7 mouse cellular contexts compared by ENCODE assay signal in the genomic region with DNA sequence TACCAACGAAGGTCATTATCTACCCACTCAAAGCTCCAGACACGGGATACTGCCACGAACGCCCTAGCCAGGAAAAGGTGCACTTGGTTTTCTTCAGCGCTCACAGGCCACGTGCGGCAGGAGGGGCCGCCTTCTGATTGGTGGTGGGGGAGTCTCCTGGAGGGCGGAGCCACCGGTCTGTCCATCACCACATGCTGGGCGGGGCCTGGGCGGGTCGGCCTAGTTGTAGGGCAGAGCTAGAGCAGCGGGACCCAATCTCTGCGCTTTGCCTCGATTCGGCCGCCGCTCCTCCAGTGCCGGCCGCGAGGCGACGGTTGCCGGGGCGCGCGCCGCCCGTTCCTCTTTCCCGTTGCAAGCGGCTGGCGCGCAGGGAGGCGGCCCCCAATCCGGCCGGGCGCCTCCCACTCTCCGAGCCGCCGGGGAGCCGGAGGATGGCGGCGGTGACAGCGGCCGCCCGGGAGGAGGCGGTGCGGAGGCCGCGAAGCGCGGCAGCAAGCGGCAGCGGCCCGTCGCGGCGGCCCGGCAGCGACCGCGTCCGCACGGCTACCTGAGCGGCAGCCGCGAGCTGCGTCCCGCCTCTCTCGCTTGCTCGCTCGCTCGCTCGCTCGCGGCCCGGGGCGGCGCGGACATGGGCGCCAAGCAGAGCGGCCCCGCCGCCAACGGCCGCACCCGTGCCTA. TPM values are rescaled to one million over a fixed set of nuclear protein-coding genes. Genes with fewer than 3 reads are reported as not detected.
DNase-seq lines count a peak whose midpoint lies in the region; ATAC-seq and TF ChIP-seq lines count a peak whose summit lies in the region.

A gene (plus strand): TSS at position 529 of the 678 bp plus-strand sequence.

- WGBS in embryonic facial prominence, embryonic 10.5 days, result under 1% methylated on average over 88 of the region's 88 CpGs
- WGBS in intestine, postnatal 0 days, result under 1% methylated on average over 61 of the region's 88 CpGs
- WGBS in midbrain, embryonic 12.5 days, result under 1% methylated on average over 36 of the region's 88 CpGs
- WGBS in small intestine, adult 2 months, result 1% methylated on average over 87 of the region's 88 CpGs

- peak within 1 kb of the TSS; percentile 92 for H3K27ac ChIP-seq in embryonic facial prominence, embryonic 10.5 days (replicated peaks)
- H3K27ac ChIP-seq in intestine, postnatal 0 days (ENCODE audit: low read depth, low read length), result peak within 1 kb of the TSS; percentile 99
- peak within 1 kb of the TSS; percentile 98 for H3K27ac ChIP-seq in midbrain, embryonic 12.5 days (replicated peaks)
- H3K27ac ChIP-seq in small intestine, adult 2 months (ENCODE audit: insufficient read depth, low read depth, low read length), result peak within 1 kb of the TSS; percentile 90

- no peaks in the 10 kb centered on the region for H3K36me3 ChIP-seq in embryonic facial prominence, embryonic 10.5 days (replicated peaks)
- H3K36me3 ChIP-seq in intestine, postnatal 0 days (ENCODE audit: control insufficient read depth, insufficient read depth), result no peaks in the 10 kb centered on the region
- no peaks in the 10 kb centered on the region for H3K36me3 ChIP-seq in midbrain, embryonic 12.5 days
- no peaks in the 10 kb centered on the region for H3K36me3 ChIP-seq in small intestine, adult 2 months (ENCODE audit: control insufficient read depth, insufficient read depth, low read length)

- no peaks in the 10 kb centered on the region; the same call in 1 of the 2 replicates for H3K27me3 ChIP-seq in embryonic facial prominence, embryonic 10.5 days (replicated peaks; ENCODE audit: low read depth, poor library complexity, severe bottlenecking)
- no peaks in the 10 kb centered on the region for H3K27me3 ChIP-seq in intestine, postnatal 0 days (replicated peaks; ENCODE audit: control insufficient read depth, insufficient read depth, low read length)
- H3K27me3 ChIP-seq in midbrain, embryonic 12.5 days, result peaks cover 6% of the 10 kb centered on the region; the same call in 1 of the 2 replicates
- no peaks in the 10 kb centered on the region for H3K27me3 ChIP-seq in small intestine, adult 2 months (ENCODE audit: control insufficient read depth, insufficient read depth, low read length)

- peak within 1 kb of the TSS; percentile 70 for H3K4me2 ChIP-seq in intestine, postnatal 0 days (replicated peaks; ENCODE audit: low read depth)
- peak within 1 kb of the TSS; percentile 69 for H3K4me2 ChIP-seq in midbrain, embryonic 12.5 days (replicated peaks)

- peak; percentile 97 for ATAC-seq in intestine, postnatal 0 days
- peak; percentile 99 for ATAC-seq in midbrain, embryonic 12.5 days (ENCODE audit: low FRiP score, low read depth)

- peak within 1 kb of the TSS; percentile 94 for H3K9ac ChIP-seq in intestine, postnatal 0 days (ENCODE audit: low read depth, low read length)
- H3K9ac ChIP-seq in midbrain, embryonic 12.5 days (replicated peaks), result peak within 1 kb of the TSS; percentile 87

- peak within 1 kb of the TSS; percentile 81 for H3K4me3 ChIP-seq in embryonic facial prominence, embryonic 10.5 days
- peak within 1 kb of the TSS; percentile 86 for H3K4me3 ChIP-seq in intestine, postnatal 0 days (ENCODE audit: low read depth, low read length)
- peak within 1 kb of the TSS; percentile 85 for H3K4me3 ChIP-seq in midbrain, embryonic 12.5 days
- H3K4me3 ChIP-seq in small intestine, adult 2 months (ENCODE audit: low read depth, low read length), result peak within 1 kb of the TSS; percentile 83

- peak; percentile 98 for DNase-seq in adrenal gland, postnatal 10 days
- DNase-seq in embryonic facial prominence, embryonic 10.5 days (ENCODE audit: low spot score), result peak; percentile 99
- no peak for DNase-seq in gonadal fat pad, adult 2 months (ENCODE audit: low read depth)
- peak; percentile 100 for DNase-seq in left cerebral cortex, postnatal 4 days

- peak; percentile 60 for TF ChIP-seq CTCF in intestine, postnatal 0 days (IDR thresholded peaks at IDR 0.05; ENCODE audit: low read depth)
- TF ChIP-seq CTCF in small intestine, adult 2 months (IDR thresholded peaks at IDR 0.05; ENCODE audit: extremely low read depth, insufficient read length, insufficient replicate concordance, low read depth, low read length), result 0 out of 2 replicates have a peak, but pooled peaks have one; percentile 21

- intact Hi-C loops in left cerebral cortex, postnatal 4 days (cut with DNase I), result loop anchor here (5.0 to 10.0 kb wide), 2 partner anchors 114 to 178 kb away; a partner anchor contains a TSS

- H3K4me1 ChIP-seq in embryonic facial prominence, embryonic 10.5 days, result peaks cover 37% of the 10 kb centered on the region
- peaks cover 7% of the 10 kb centered on the region for H3K4me1 ChIP-seq in intestine, postnatal 0 days (replicated peaks; ENCODE audit: control insufficient read depth, insufficient read depth, low read length)
- peaks cover 23% of the 10 kb centered on the region for H3K4me1 ChIP-seq in midbrain, embryonic 12.5 days
- peaks cover 17% of the 10 kb centered on the region for H3K4me1 ChIP-seq in small intestine, adult 2 months (ENCODE audit: control insufficient read depth, insufficient read depth, insufficient read length, low read length)

- TF ChIP-seq POLR2A in small intestine, adult 2 months (IDR thresholded peaks at IDR 0.05; ENCODE audit: low read depth, low read length), result peak; percentile 92

- no peaks in the 10 kb centered on the region for H3K9me3 ChIP-seq in embryonic facial prominence, embryonic 10.5 days
- no peaks in the 10 kb centered on the region for H3K9me3 ChIP-seq in intestine, postnatal 0 days (ENCODE audit: control insufficient read depth)
- H3K9me3 ChIP-seq in midbrain, embryonic 12.5 days, result no peaks in the 10 kb centered on the region

RNA-seq across cellular contexts. Expression of the gene that starts here (rescaled TPM):
- 10 to 100 TPM; 25.5 to 31.6 TPM for total RNA-seq in adrenal gland, postnatal 10 days (2021)
- polyA plus RNA-seq in embryonic facial prominence, embryonic 10.5 days (2016; fragmentation: Nextera tagmentation; extraction: Ambion mirVana), result 1.8 and 2.5 TPM in 2 replicates
- polyA plus RNA-seq in gonadal fat pad, adult 2 months (2012; rRNA removed), result 13.0 TPM in 2 replicates
- 7.8 and 8.5 TPM in 2 replicates for polyA plus RNA-seq in intestine, postnatal 0 days (2015; fragmentation: Nextera tagmentation; extraction: Ambion mirVana)
- 10 to 100 TPM; 62.1 to 65.2 TPM for total RNA-seq in left cerebral cortex, postnatal 4 days (2021)
- polyA plus RNA-seq in midbrain, embryonic 12.5 days (2016; fragmentation: Nextera tagmentation; extraction: Ambion mirVana), result 3.6 and 4.4 TPM in 2 replicates
- polyA plus RNA-seq in small intestine, adult 2 months (2012; rRNA removed), result 3.8 and 7.0 TPM in 2 replicates
